Mouse (Mus musculus): ENCODE data around the gene Pmfbp1.

DNA sequence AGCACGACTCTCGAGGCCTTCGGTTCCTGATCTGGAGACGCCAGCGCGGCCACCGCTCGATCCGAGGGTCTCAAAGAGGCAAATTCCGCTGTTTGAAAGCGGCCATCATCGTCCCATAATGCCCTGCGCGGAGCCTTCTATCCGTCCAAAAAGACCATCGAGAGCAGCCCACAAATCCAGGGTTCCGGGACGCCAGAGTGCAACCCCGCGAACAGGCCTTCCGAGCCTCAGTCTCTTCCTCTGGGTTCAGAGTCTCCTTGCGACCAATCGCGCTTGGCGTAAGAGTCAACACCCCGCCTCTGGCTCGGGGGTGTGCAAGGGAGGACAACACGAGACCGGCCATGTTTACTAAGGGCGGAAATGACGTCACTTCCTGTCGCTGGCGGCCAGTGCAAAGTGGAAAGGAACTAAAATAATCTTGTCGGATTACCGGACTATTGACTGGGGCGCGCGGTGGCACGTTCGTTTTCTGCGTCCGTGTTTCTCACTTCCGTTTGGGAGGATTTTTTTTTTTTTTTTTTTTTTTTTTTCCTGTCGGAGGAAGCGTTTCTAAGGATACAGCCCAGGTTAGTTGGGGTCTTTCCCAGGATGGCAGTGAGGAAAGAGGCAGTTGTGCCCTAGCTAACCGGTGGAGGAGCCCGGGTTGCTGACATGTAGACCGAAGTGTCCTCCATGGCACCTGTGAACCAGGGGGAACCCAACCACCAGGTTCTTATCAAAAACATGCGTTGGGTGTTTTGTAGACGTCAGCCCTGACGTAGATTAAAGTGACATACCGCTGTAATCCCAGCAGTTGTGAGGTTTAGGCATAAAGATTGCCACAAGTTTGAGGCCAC, 71.9 kb downstream of the Pmfbp1 start, which contains the start of the genes Dhx38 and Txnl4b:
- TF ChIP-seq GATA1 (IDR thresholded peaks at IDR 0.05; ENCODE audit: low read length) (no peak), TAL1 (IDR thresholded peaks at IDR 0.05; ENCODE audit: low read length) (no peak)
